Mouse (Mus musculus) right cerebral cortex, adult 18-20 months (tissue): ENCODE measurements around the gene Diaph3.
A peak's percentile ranks its signal among the peaks of the same experiment; 100 is the strongest.

Source experiments
- DNase-seq: peaks from one replicate; pipeline ENCODE4 v3.0.0; 2022; ENCODE audit warnings: mixed read lengths

Diaph3 gene

DNA sequence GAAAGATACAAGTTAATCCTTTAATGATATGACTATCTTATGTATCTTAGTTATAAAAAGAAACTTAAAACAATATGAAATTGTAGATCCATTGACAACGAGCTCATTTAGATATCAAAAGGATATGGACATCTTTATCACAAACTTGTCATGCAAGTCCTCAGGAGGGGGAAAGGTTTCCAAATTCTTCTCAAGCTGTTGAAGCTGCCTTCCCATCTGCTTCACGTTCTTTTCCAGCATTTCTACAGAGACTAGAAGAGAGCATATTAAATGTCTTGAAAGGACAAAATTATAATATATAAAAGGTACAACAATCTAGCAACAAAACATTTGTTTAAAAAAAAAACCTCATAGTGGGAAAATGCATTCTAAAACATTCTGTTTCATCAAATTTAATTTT is 306.2 kb downstream of the Diaph3 start:
- DNase-seq, result no peak

DNA sequence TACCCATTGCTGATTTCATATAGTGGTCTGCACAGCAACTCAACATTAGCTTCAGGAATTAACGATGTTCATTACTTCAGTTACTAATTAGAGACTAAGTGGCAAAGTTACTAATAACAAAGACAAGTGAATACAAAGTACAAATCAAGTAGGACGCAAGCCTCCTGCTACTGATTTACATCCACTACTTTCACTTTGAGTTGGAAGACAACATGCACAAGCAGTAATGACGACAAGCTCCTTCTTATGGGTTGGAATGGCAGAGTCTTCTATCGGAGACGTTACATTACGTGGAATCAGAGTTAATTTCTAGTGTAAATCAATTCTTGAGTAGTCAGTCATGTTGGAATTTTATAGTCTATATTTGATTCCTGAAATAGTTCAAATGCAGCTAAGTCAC is 306.8 kb downstream of the Diaph3 start:
- no peak for DNase-seq

DNA sequence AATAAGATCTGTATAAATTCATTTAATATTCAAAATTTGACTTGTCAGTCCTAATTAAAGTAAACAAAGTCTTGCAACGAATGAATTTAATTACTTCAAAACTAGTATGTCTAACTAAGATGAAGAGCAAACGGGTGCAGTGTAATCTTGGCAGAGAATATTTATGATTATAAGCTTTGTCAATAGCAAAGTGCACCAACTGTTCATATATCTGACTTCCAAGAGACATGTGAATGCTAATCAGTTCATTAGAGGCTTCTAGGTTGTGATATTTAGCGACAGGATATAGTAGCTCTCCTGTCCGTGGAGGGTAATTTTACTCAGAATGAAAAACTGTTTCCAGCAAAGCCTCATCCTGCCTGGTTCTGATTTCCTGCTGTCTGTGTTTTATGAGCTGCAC is 308.0 kb downstream of the Diaph3 start:
- DNase-seq, result no peak

DNA sequence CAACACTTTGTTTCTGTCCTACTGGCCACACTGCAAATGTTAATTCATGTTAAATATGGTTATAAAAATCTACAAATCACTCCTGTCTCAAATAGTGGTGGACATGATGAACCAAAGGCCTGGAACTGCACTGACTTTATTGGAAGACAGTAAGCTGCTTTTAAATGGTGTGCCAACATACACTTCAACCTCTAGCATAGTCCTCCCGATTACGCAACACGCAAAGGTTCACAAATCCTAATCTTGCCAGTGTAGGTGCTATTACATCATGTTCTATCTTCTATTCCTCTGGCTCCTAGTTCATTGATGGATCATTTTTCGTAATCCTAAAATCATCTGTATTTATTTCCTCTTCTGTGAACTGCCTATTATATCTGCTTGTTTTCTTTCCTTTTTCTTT is 324.8 kb downstream of the Diaph3 start:
- no peak for DNase-seq

DNA sequence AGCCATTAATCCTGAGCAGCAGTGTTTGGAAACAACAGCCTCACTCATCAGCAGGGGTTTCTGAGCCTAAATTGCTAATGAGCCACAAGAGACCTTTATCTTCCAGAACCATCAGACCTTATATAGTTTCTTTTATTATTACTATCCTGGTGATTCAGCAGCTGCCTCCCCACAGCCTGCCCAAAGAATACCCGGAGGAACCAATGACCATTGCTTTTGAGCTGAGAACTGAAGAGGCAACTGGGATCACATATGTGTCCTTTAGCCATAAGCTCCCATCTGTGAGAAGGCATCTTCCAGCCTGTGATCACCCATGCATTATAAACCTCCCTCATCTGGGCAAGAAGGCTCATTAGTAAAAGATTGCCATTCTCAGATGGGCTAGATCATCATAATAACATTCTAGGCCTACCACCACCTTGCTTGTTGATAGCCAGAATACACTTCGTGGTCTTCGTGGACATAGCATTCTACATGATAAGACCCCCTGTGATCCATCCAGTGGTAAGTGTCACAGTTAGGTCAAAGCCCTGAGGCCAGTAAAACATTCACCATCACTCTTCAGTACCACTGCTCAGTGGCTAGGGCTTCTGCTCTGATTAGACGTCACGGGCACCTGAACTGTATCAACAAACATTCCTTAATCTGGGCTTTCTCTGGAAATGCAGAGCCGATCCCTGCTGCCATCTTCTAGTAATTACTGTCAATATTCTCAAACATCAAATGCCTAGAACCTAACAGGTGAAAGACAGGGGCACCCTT is 352.0 kb downstream of the Diaph3 start:
- no peak for DNase-seq

DNA sequence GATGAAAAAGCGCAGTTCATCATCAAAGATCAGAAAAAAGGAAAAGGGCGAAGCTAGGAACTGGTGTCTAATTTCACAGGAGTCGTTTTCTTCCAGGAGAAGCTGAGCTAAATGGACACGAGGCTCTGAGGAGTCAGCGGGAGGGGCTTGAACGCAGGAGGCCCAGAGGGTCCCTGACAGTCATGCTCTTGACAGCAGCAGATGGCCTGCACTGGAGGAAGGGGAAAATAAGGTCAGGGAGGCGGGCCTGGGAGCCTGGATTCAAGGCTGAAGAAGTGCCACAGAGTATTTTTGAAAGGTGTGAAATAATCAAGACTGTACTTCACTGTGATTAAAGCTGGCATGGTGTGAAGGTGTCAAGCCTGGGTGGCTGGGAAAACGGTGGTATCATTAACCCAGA is 354.2 kb downstream of the Diaph3 start:
- no peak for DNase-seq

DNA sequence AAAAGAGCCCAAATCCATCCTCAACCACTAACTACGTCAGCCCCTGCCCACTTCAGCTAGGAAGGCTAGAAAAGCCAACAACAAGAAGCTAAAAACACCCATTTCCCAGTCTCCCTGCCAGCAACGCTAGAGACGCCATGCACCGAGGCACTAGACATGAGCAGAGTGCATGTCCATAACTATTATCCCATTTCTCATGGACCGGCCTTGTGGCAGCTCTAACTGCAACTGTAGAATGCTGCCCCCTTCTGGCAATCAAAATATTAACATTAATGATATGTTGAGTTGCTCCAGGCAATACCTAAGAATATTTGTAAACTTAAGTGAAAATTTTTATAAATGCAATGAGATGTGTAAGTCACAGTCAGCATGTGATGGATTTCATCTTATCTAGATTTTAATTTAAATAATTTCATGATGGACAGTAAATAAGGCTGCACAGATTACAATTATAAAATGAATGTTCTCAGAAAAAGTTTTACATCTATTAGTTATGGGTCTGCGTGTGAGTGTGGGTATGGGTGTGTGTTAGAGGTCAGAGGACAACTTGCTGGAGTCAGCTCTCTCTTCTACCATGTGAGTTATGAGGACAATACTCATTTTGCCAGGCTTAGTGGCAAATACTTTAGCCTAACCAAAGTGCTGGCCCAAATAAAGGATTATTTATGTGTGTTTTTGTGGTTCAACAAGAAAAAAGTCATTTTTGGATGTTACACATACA is 359.3 kb downstream of the Diaph3 start:
- peak; percentile 30 for DNase-seq

DNA sequence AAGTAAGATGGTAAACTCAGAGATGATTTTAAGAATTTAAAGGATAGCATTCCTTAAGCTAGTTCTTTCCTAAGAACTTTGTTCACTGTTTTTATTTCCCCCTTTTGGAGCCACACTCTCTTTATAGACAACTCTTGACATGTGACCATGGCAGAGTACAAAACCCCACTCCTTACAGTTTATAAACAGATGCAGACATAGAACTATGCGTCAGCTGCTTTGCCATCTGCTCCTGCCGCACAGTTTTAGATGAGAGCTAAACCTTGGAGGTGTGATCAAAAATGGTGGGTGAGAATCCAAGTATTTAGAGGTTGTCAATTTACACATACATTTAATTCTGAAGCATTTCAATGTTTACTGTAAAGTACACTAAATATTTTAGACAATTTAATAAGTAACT is 367.7 kb downstream of the Diaph3 start:
- DNase-seq, result peak; percentile 62

DNA sequence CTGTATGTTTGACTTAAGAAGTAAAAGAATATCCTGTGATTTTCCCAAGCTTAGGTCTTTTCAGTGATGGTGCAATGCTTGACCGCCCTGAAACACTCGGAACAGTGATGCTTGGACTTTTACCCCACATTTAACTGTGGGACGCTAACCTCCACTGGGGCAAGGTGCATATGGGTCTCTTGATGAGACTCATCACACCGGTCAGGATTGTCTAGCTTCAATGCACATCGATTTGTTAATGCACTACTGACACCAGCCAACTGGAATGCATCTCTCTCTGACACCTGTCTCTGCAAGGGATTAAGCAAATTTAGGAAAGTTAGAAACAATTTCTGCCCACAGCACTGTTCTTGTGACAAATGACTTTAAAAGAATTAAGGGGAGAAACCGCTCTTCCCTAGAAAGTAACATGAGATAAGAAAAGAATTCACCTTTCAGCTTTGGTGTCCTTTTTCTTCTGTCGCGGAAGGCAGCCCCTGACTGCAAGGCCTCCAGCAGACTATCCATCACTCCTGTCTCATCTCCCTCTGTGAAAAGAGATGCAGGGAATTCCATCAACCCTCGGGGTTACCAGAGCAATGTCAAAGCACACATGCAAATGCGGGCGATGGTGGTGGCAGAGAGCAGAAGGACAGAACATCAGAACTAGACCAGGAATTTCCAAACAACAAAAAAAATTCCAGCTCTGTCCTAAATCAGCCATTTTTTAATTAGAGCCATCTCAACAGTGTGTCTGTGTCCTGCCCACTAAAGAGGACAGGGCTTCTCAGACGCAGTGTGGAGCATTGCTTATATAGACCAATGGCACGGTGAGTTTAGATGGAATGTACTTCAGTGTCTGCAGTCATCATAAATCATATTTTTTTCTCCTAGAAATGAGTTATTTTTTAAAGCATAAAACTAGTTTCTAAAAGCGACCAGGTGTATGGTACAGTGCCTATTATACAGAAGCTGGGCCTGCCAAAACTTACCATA is 368.6 kb downstream of the Diaph3 start:
- DNase-seq, result no peak

DNA sequence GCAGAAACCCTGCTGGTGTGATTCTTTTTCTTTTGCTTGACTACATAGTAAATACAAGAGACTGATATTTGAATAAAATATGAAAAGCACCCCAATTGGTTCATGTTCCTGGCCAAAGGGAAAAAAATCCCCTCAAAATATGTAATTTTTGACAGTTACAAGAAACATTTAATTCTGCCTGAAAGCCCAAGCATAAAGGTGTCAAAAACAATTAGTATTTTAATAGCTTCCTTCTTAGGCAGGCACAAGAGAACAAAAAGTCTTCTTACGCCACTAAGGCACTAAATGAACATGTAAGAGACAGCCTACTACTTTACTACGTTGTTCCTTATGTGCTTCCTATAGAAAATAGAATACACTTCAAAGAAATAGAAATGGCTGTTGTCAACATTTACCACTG is 376.7 kb downstream of the Diaph3 start:
- no peak for DNase-seq

DNA sequence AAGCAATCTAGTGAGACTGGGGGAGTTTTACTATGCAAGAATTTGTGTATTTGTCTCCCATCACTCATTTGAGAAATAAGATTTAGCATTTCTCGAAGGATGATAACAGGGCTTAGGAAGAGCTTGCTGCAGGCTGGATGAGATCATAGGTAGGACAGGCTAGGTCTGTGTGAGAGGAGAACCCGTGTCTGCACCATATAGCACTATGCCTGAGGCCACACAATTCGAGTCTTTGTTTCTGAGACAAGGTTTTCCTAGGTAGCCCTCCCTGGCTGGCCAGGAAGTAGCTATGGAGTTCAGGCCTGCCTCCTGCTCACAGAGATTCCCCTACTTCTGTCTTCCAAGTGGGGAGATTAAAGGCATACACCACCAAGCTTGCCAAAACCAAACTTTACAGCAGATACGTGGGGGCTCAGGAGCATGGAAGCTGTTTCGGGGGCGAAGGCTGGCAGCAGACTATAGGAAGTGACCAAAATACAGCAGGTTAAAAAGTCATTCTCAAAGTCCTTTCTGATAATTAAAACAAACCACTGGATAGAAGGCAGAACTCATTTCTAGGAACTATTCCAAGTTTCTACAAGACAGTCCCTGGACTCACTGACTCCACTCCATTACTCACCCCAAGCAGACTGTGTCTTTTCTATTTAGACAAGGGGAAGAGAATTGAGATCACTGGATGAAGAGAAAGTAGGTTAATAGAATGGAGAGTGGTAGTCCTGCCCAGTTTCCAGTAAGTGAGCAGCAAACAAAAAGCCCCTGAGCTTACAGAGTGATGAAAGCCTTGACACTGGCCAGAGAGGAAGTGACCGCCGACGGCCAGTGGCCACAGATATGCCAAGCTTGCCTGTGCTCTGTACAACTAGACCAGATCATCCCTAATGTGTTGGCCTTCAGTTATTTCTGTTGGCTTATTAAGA is 383.2 kb downstream of the Diaph3 start:
- no peak for DNase-seq

DNA sequence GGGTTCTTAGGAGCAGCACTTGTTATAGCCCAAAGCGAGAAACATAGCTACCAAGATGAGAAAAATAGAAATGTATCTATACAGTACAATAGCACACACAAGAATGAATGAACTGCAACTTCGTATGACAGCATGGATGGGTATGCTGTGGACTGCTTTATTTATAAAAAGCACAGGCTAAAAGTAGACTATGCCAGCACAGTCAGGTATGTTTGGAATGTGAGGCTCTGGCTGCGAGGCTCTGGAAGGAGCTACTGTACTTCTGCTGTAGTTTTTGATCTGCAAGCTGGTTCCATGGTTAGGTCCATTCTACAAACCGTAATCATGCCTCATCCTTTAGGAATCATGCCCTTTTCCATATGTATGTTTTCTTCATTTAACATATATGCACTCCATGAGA is 383.9 kb downstream of the Diaph3 start:
- no peak for DNase-seq

DNA sequence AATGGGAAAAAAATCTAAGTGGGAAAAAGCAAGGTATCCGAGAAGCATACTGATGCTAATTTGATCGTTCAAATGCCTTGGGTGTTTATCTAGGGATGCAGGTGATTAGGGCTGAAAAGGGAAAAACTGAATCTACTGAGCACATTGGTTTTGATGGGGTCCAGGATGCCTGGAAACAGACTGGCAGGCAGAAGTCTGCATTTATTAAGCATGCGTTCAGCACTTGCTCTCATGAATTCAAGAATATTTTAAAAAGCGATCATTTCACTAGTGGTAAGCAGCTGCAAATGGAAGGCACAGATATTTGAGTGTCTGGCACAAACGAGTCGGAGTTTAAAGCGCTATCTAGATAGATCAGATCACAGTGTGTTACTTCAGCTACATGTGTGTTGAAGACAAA is 390.7 kb downstream of the Diaph3 start:
- no peak for DNase-seq

DNA sequence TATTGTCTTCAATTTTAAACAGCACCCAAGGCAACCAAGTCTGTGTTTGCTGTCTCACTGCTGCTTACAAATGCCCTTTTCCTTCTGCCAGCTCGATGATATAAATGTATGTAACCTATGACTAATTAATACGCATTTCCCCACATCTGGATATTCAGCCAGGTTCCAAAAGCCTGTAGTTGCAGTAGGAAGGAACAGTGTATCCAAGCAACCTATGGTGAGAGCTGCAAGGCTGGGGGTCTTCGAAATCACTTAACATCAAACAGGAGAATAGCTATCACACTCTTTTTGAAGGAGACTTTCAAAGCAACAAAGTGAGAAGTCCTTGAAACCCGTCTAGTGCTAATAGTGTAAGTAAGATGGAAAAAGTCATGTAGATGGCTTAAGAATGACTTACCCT is 391.6 kb downstream of the Diaph3 start:
- no peak for DNase-seq

DNA sequence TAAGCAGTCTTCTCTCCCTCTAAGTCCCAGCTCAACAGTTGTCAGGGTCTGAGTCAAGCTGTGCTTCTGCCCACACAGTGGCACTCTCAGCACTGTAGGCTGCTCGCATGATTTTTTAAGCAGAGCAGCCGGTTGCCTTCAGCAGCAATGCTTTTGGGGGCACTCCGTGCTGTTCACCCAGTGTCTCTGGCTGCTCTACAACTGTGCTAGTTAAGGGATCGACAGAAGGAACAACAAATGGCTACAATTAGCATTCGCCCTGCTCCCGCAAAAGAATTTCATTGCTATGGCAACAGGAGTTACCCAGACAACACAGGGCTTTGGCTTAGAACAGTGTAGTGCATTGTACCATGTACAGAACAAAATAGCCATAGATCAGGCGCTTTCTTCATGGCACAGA is 392.2 kb downstream of the Diaph3 start:
- peak; percentile 88 for DNase-seq

DNA sequence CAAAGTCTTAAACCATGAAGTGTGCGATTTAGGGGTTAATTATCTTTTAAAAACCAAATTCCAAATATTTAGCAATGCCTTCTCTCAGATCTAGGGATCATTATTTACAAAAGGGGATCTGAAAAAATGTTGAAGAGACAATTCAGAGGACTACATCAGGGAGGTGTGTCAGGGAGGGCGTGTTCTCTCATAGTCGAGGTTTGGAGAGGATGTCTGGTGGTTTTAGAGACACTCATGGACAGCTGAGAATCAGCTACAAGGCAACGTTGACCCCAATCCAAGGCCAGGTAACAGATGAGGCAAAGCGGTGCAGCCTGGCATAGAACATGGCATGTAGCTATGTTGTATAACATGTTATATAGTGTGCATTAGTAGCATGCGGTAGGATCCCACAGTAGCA is 396.5 kb downstream of the Diaph3 start:
- no peak for DNase-seq

DNA sequence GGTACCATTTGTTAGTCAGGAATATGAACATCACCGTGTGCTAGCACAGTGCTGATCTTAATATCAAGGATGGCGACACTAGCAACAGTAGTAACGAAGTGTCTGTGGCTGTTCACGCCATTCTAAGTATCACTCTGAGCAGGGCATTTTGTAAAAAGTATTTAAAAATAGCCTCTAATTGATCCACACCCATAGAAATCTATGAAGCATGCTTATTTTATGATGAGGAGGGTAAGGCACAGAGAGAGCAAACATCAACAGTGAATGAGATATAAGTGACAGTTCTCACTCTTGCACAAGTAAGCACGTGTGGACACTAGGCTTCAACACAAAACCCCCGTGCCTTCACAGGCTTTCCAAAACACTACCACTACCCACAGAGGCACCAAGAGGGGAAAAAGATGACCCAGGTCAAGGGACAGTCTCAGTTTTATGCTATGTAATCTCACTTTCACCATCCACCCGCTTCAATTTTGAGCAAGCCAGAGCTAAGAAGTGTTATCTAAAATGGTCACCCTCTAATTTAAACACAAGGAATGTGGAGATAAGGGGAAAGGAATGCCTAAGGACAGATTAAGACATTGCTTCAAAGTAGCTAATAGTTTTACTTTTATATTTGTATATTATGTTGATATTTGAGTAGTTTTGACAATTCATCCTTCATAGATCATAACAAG is 399.0 kb downstream of the Diaph3 start:
- no peak for DNase-seq

DNA sequence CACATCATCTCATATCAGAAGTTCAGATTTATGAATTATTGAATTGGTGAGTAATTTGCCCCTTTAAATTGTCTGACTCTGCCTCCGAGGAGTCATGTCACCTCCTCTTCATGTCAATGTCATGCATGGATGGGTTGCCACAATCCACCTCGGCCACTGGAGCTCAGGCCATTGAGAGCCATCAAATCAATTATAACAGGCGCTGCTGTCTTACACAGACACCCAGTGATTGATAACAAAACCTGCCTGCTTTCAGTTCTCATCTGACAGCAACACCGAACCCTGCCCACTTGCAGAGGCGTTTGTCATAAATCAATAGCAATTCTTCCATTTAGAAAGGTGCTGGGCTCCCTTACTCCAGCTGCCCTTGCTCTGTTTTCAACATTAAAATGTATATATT is 402.1 kb downstream of the Diaph3 start:
- DNase-seq, result no peak

DNA sequence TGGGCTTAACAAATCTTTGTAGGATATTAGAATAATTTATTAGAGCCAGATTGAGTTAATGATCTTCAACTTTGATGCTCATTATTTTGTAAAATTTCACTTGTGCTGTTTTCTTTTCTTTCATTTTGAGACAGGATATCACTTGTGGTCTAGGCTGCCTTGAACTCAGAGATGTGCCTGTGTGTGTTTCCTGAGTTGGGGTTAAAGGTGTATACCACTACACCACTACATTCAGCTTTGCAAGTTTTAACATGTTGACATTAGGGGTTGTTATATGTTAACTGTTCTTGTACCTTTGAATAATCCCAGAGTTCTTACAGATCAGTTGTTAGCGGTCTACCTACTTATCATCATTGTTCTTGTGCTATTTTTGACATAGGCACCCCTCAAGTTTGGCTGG is 404.4 kb downstream of the Diaph3 start:
- DNase-seq, result no peak

DNA sequence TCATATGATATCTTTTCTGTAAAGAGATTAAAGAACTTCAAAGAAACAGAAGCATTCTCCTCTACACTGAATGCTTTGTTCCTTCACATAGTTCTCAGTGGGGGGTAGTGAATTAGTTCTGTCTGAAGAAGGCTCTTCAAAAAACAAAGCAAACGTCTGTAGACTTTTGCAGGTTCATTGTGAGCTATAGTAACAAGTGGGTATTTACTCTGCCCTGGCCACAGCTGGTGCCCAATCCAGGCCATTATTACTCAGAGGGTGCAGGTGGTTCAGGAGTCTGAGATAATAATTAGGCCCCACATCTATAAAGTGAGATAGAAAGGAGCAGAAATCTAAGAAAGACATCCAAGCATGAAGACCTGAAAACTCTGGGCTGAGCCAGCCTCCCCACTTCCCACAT is 409.7 kb downstream of the Diaph3 start:
- no peak for DNase-seq

DNA sequence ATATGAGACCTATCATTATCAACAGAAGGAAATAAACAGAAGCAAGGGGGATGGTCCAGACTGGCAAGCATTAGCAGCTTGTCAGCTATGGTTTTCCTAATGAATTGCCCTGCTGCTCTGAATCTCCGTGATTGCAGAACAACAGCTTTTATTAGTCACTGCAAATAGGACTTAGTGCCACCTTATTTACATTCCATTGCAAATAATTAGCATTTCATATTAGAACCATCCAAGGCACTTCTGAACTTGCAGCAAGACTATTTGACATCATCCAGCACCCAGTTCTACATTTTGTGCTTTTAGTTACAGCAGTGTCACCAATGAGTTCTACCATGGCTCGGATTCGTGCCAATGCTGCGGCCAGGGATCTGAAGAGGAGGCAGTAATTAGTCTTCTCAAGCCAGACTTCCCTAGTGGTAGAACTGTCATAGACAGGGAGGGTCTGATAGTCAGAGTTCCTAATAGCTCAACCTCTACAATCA is 411.4 kb downstream of the Diaph3 start:
- DNase-seq, result no peak
